Mouse (Mus musculus) myocyte (in vitro differentiated cells): ENCODE results near the gene Adgrg1. TPM values are rescaled to one million over a fixed set of nuclear protein-coding genes. Genes with fewer than 3 reads are reported as not detected.

Experiments
- H3K27me3 ChIP-seq: one replicate; pipeline ENCODE4 v1.6.1; 2011; ENCODE audit not compliant: control insufficient read depth, insufficient read depth, insufficient read length
- H3K36me3 ChIP-seq: one replicate; pipeline ENCODE4 v1.6.1; 2011; ENCODE audit not compliant: control insufficient read depth, insufficient read depth
- H3K4me2 ChIP-seq: one replicate; pipeline ENCODE4 v1.6.1; 2011; ENCODE audit warnings: low read depth, control low read depth
- H3K4me3 ChIP-seq: one replicate; pipeline ENCODE4 v1.5.1; 2011; ENCODE audit warnings: mild to moderate bottlenecking, control low read depth, moderate library complexity
- H3K79me2 ChIP-seq: one replicate; pipeline ENCODE4 v1.6.1; 2011; ENCODE audit not compliant: control insufficient read depth, insufficient read depth
- H3ac ChIP-seq: one replicate; pipeline ENCODE4 v1.6.1; 2011; ENCODE audit not compliant: control insufficient read depth, insufficient read length
- CEBPB ChIP-seq: IDR thresholded peaks from 2 replicates; pipeline ENCODE4 v1.6.1; 2011; ENCODE audit warnings: mild to moderate bottlenecking, moderate library complexity; ENCODE audit not compliant: poor library complexity, insufficient read depth, severe bottlenecking
- E2F4 ChIP-seq: IDR thresholded peaks from one replicate; pipeline ENCODE4 v1.6.1; 2011; ENCODE audit warnings: mild to moderate bottlenecking, control low read depth, moderate library complexity; ENCODE audit not compliant: insufficient read depth
- MAX ChIP-seq: IDR thresholded peaks from one replicate; pipeline ENCODE4 v1.6.1; 2011; ENCODE audit warnings: low read depth, mild to moderate bottlenecking, control low read depth
- MYOD1 ChIP-seq, 3 experiments: IDR thresholded peaks; one replicate each; pipeline ENCODE4 v1.6.1; 2011; ENCODE audit warnings: control low read depth in 2 of 3, low read depth in 2 of 3, mild to moderate bottlenecking in 2 of 3, moderate library complexity in 1 of 3; ENCODE audit not compliant: insufficient read length in 2 of 3, control insufficient read depth in 1 of 3
- MYOG ChIP-seq, 3 experiments: IDR thresholded peaks; one replicate each; pipeline ENCODE4 v1.6.1; 2011; ENCODE audit warnings: control low read depth in 2 of 3, low read depth in 2 of 3, mild to moderate bottlenecking in 2 of 3; ENCODE audit not compliant: insufficient read length in 2 of 3, control insufficient read depth in 1 of 3, insufficient read depth in 1 of 3
- POLR2A ChIP-seq: IDR thresholded peaks from one replicate; pipeline ENCODE4 v1.6.1; 2011; ENCODE audit warnings: low read depth, mild to moderate bottlenecking, control low read depth, moderate library complexity; ENCODE audit not compliant: insufficient read length
- POLR2AphosphoS2 ChIP-seq: IDR thresholded peaks from one replicate; pipeline ENCODE4 v1.6.1; 2011; ENCODE audit warnings: low read depth, control low read depth; ENCODE audit not compliant: insufficient read length
- REST ChIP-seq: IDR thresholded peaks from one replicate; pipeline ENCODE4 v1.6.1; 2011; ENCODE audit warnings: mild to moderate bottlenecking, control low read depth, moderate library complexity; ENCODE audit not compliant: insufficient read depth, insufficient read length
- SRF ChIP-seq: IDR thresholded peaks from one replicate; pipeline ENCODE4 v1.6.1; 2011; ENCODE audit warnings: low read depth; ENCODE audit not compliant: control insufficient read depth, insufficient read length
- TCF12 ChIP-seq: IDR thresholded peaks from one replicate; pipeline ENCODE4 v1.6.1; 2011; ENCODE audit warnings: mild to moderate bottlenecking, control low read depth; ENCODE audit not compliant: poor library complexity, insufficient read depth, severe bottlenecking
- TCF3 ChIP-seq: IDR thresholded peaks from one replicate; pipeline ENCODE4 v1.6.1; 2011; ENCODE audit warnings: low read depth, control low read depth; ENCODE audit not compliant: insufficient read length
- USF1 ChIP-seq: IDR thresholded peaks from one replicate; pipeline ENCODE4 v1.6.1; 2011; ENCODE audit warnings: low read depth, mild to moderate bottlenecking, control low read depth, moderate library complexity
- polyA plus RNA-seq: library from polyadenylated mRNA; unstranded; fragments of >200 nt; fragmentation: generic; extraction: Trizol; gene quantifications from one replicate; pipeline ENCODE4 v1.2.1, GENCODE M21; 2012; ENCODE audit warnings: missing spikeins

Gene Adgrg1
- polyA plus RNA-seq, 1 experiment = 12.4 TPM

DNA sequence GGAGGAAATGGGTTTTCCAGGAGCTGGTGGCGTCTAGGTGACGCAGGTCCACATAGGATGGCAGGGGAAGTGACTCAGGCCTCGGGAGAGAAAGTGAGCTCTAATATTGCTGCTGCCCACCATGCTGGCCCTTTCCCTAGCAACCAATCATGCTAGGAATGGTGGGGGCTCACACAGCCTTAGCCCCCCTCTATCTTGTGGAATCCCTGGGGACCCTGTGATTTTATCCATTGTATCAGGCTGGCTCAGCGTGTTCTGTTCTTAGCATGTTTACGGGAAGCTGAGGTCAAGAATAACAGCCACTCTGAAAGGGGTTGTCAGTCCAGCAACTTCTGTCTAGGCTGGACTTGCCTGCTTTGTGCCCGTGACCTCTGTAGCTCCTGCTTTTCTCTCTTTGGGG lies 24.5 kb downstream of the Adgrg1 start:
- no peaks in the 10 kb centered on the region for H3K27me3 ChIP-seq
- H3K36me3 ChIP-seq = no peaks in the 10 kb centered on the region
- H3K4me2 ChIP-seq = no peak overlapping the region
- no peak overlapping the region for H3ac ChIP-seq
- H3K79me2 ChIP-seq = no peaks in the 10 kb centered on the region
- no peak overlapping the region for H3K4me3 ChIP-seq
- no peak for TF ChIP-seq MYOD1 (IDR thresholded peaks at IDR 0.05; ENCODE audit: control insufficient read depth in 1 of 3, insufficient read length in 2 of 3, low read depth in 2 of 3)

DNA sequence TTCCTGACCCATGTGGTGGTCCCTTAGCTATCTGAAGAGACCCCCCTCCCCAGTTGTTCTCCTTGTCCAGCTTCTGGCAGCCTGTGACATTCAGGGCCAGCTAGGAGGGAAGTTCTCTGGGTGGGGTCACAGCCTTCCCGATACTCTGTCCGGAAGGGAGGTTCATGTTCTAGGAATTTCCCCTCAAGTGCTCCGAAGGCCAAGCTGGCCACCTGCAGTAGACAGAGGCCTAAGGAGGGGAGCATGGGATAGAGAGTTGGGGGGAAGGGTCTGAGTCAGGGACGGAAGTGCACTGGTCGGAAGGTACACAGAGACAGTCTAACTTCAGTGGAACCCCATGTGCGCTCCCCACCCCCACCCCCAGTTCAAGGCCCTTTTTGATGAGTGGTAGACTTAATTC lies 25.4 kb downstream of the Adgrg1 start:
- Histone ChIP-seq H3K36me3 (no peaks in the 10 kb centered on the region), H3K4me3 (no peak overlapping the region), H3K27me3 (no peaks in the 10 kb centered on the region), H3ac (no peak overlapping the region), H3K4me2 (no peak overlapping the region), H3K79me2 (no peaks in the 10 kb centered on the region)
- TF ChIP-seq MYOD1 (IDR thresholded peaks at IDR 0.05; ENCODE audit: control insufficient read depth in 1 of 3, insufficient read length in 2 of 3, low read depth in 2 of 3) (no peak), MAX (no peak), SRF (no peak), MYOG (IDR thresholded peaks at IDR 0.05; ENCODE audit: control insufficient read depth in 1 of 3, insufficient read depth in 1 of 3, insufficient read length in 2 of 3, low read depth in 2 of 3) (no peak), TCF12 (no peak), CEBPB (no peak), E2F4 (no peak), USF1 (no peak), REST (no peak), TCF3 (no peak), POLR2AphosphoS2 (no peak), POLR2A (no peak)

DNA sequence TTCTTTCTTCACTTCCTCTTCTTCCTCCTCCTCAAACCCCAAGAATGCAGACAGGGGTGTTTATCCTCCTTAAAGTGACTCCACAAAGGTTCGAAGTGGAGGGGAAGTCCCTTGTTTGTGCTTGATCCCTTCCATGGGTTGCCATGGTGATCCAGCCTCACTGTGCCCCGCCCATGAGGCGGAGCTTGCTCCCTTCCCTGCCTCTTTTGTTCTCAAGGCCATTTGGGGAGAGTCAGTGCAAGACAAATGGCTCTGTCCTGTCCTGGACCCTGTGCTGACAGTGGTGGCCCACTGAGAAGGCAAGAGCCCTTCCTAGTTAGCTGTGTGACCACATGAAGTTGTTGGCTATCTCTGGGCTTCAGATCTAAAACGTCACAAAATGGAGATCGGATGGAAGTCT lies 26.1 kb downstream of the Adgrg1 start:
- no peak overlapping the region for H3K4me3 ChIP-seq
- TF ChIP-seq CEBPB (no peak), POLR2A (no peak), TCF3 (no peak), E2F4 (no peak), USF1 (no peak), SRF (no peak), POLR2AphosphoS2 (no peak), TCF12 (no peak), MYOG (IDR thresholded peaks at IDR 0.05; ENCODE audit: control insufficient read depth in 1 of 3, insufficient read depth in 1 of 3, insufficient read length in 2 of 3, low read depth in 2 of 3) (no peak), MYOD1 (IDR thresholded peaks at IDR 0.05; ENCODE audit: control insufficient read depth in 1 of 3, insufficient read length in 2 of 3, low read depth in 2 of 3) (no peak)
- H3K36me3 ChIP-seq = no peaks in the 10 kb centered on the region
- no peaks in the 10 kb centered on the region for H3K27me3 ChIP-seq
- no peak overlapping the region for H3ac ChIP-seq
- no peaks in the 10 kb centered on the region for H3K79me2 ChIP-seq
- H3K4me2 ChIP-seq = peak overlapping the region; percentile 8

DNA sequence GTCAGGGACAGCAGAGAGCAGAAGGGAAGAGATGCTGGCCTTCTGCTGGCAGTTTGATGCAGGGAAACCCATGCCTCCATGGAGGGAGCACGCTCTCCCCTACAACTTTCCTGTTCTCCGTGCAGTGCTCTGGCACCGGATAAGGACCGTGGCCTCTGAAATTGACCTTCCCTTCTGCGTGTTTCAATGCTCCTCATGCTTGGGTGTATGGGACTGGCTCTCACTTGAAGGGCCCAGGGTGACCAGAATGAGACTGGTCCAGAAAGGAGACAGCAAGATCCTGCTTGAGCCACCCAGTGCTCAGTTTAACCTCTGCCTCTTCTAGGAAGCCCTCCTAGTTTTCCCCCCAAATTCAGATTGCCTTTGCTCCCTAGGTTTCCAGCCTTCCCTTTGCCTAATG lies 26.6 kb downstream of the Adgrg1 start:
- no peaks in the 10 kb centered on the region for H3K79me2 ChIP-seq
- no peak overlapping the region for H3K4me2 ChIP-seq
- H3K4me3 ChIP-seq = no peak overlapping the region
- no peak overlapping the region for H3ac ChIP-seq
- TF ChIP-seq CEBPB = no peak
- no peak for TF ChIP-seq POLR2A
- no peak for TF ChIP-seq MYOD1 (IDR thresholded peaks at IDR 0.05; ENCODE audit: control insufficient read depth in 1 of 3, insufficient read length in 2 of 3, low read depth in 2 of 3)
- no peak for TF ChIP-seq TCF3
- no peak for TF ChIP-seq MYOG (IDR thresholded peaks at IDR 0.05; ENCODE audit: control insufficient read depth in 1 of 3, insufficient read depth in 1 of 3, insufficient read length in 2 of 3, low read depth in 2 of 3)
- no peak for TF ChIP-seq REST
- TF ChIP-seq USF1 = no peak
- TF ChIP-seq E2F4 = no peak
- TF ChIP-seq POLR2AphosphoS2 = no peak
- TF ChIP-seq SRF = no peak
- TF ChIP-seq MAX = no peak
- no peaks in the 10 kb centered on the region for H3K27me3 ChIP-seq
- no peaks in the 10 kb centered on the region for H3K36me3 ChIP-seq

DNA sequence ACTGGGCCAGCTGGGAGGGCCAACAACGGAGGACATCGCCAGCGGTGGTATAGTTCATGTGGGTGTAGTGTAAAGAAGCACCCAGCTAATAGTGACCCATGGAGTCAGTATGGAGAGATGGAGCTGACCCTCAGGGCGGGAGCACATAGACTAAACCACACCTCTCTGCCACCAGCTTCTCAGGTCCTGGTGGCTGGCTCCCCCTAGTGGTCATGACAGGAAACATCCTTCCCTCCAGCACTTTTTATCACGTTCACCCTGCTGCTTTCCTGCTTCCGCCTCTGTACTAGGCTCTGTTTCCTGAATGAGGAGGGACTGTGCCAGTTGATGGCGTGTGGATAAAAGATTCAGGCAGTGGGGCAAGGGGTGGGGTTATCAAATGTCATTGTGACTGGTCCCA lies 27.1 kb downstream of the Adgrg1 start:
- H3ac ChIP-seq = no peak overlapping the region
- no peaks in the 10 kb centered on the region for H3K79me2 ChIP-seq
- H3K4me3 ChIP-seq = no peak overlapping the region
- TF ChIP-seq TCF3 (no peak), CEBPB (no peak), POLR2A (no peak), SRF (no peak), TCF12 (no peak), POLR2AphosphoS2 (no peak), REST (no peak), MYOD1 (IDR thresholded peaks at IDR 0.05; ENCODE audit: control insufficient read depth in 1 of 3, insufficient read length in 2 of 3, low read depth in 2 of 3) (no peak), USF1 (no peak), MYOG (IDR thresholded peaks at IDR 0.05; ENCODE audit: control insufficient read depth in 1 of 3, insufficient read depth in 1 of 3, insufficient read length in 2 of 3, low read depth in 2 of 3) (no peak), MAX (no peak), E2F4 (no peak)
- H3K27me3 ChIP-seq = no peaks in the 10 kb centered on the region
- peak overlapping the region; percentile 27 for H3K4me2 ChIP-seq
- no peaks in the 10 kb centered on the region for H3K36me3 ChIP-seq
